Mouse (Mus musculus): ENCODE measurements around the gene Tnfrsf1b. TPM values are rescaled to one million over a fixed set of nuclear protein-coding genes. Genes with fewer than 3 reads are reported as not detected.

The Tnfrsf1b gene
- total RNA-seq (2022), result 1 to 10 TPM; 2.7 to 6.6 (median 4.6) TPM

- no peak for DNase-seq (ENCODE audit: low spot score in 2 of 2)
Observed at GRCm38 (mm10) chr4:145246173-145247011, at the start of gene Tnfrsf1b. Tnfrsf1b (minus strand) TSS chr4:145246870.

- peak; percentile 21 to 67 for DNase-seq (ENCODE audit: low spot score in 2 of 2)
Observed at GRCm38 (mm10) chr4:145295589-145296300, 49.1 kb upstream of the Tnfrsf1b start.

- DNase-seq (ENCODE audit: low spot score in 2 of 2), result no peak
Observed at GRCm38 (mm10) chr4:145294588-145294987, 47.9 kb upstream of the Tnfrsf1b start.

GRCm38 (mm10) chr4:145286369-145287120, 39.9 kb upstream of the Tnfrsf1b start:
- peak; percentile 46 to 73 for DNase-seq (ENCODE audit: low spot score in 2 of 2)

GRCm38 (mm10) chr4:145284675-145285074, 38.0 kb upstream of the Tnfrsf1b start:
- DNase-seq (ENCODE audit: low spot score in 2 of 2), result no peak

- DNase-seq (ENCODE audit: low spot score in 2 of 2), result no peak
Observed at GRCm38 (mm10) chr4:145283441-145283840, 36.8 kb upstream of the Tnfrsf1b start.

- DNase-seq (ENCODE audit: low spot score in 2 of 2), result no peak
Observed at GRCm38 (mm10) chr4:145280966-145281365, 34.3 kb upstream of the Tnfrsf1b start.

- no peak for DNase-seq (ENCODE audit: low spot score in 2 of 2)
Observed at GRCm38 (mm10) chr4:145278724-145279370, 32.2 kb upstream of the Tnfrsf1b start.

GRCm38 (mm10) chr4:145278231-145278630, 31.6 kb upstream of the Tnfrsf1b start:
- DNase-seq (ENCODE audit: low spot score in 2 of 2), result no peak

GRCm38 (mm10) chr4:145276368-145277249, 29.9 kb upstream of the Tnfrsf1b start:
- DNase-seq (ENCODE audit: low spot score in 2 of 2), result no peak

- no peak for DNase-seq (ENCODE audit: low spot score in 2 of 2)
Observed at GRCm38 (mm10) chr4:145274887-145275286, 28.2 kb upstream of the Tnfrsf1b start.

GRCm38 (mm10) chr4:145273923-145274322, 27.3 kb upstream of the Tnfrsf1b start:
- no peak for DNase-seq (ENCODE audit: low spot score in 2 of 2)

- no peak for DNase-seq (ENCODE audit: low spot score in 2 of 2)
Observed at GRCm38 (mm10) chr4:145272763-145273162, 26.1 kb upstream of the Tnfrsf1b start.

- DNase-seq (ENCODE audit: low spot score in 2 of 2), result no peak
Observed at GRCm38 (mm10) chr4:145271634-145272033, 25.0 kb upstream of the Tnfrsf1b start.

- DNase-seq (ENCODE audit: low spot score in 2 of 2), result no peak
Observed at GRCm38 (mm10) chr4:145270136-145270535, 23.5 kb upstream of the Tnfrsf1b start.

GRCm38 (mm10) chr4:145267631-145268110, 21.0 kb upstream of the Tnfrsf1b start:
- DNase-seq (ENCODE audit: low spot score in 2 of 2), result no peak

GRCm38 (mm10) chr4:145266505-145266904, 19.8 kb upstream of the Tnfrsf1b start:
- DNase-seq (ENCODE audit: low spot score in 2 of 2), result no peak

- no peak for DNase-seq (ENCODE audit: low spot score in 2 of 2)
Observed at GRCm38 (mm10) chr4:145264761-145265160, 18.1 kb upstream of the Tnfrsf1b start.

GRCm38 (mm10) chr4:145263583-145263982, 16.9 kb upstream of the Tnfrsf1b start:
- DNase-seq (ENCODE audit: low spot score in 2 of 2), result no peak

- DNase-seq (ENCODE audit: low spot score in 2 of 2), result no peak
Observed at GRCm38 (mm10) chr4:145260802-145261201, 14.1 kb upstream of the Tnfrsf1b start.

Measured in layer of hippocampus, adult 8-10 months (tissue).